Mouse (Mus musculus) left cerebral cortex, postnatal 25 days (tissue): ENCODE measurements around the gene Ccnd1. TPM values are rescaled to one million over a fixed set of nuclear protein-coding genes. Genes with fewer than 3 reads are reported as not detected.

Source experiments
- DNase-seq, 2 experiments: peaks; one replicate each; pipeline ENCODE4 v3.0.0; 2022; ENCODE audit warnings: low spot score in 2 of 2, mixed read lengths in 1 of 2
- intact Hi-C: fragments of 180-260 bp; cut with DNase I; formaldehyde crosslinking; loops from one replicate; pipeline ENCODE4 v1.15.1; 2025
- total RNA-seq, 2 experiments: library from RNA; stranded (reverse); gene quantifications; 2 replicates each; pipeline ENCODE4 v1.2.3; 2021

The Ccnd1 gene
- total RNA-seq, 2 experiments from 2014 or later, result 44.4 to 52.2 TPM

GRCm38 (mm10) chr7:144887672-144888071, 52.1 kb downstream of the Ccnd1 start:
- DNase-seq, result no peak
- intact Hi-C loops, result no loop called here

- no peak for DNase-seq
- intact Hi-C loops, result no loop called here
Observed at GRCm38 (mm10) chr7:144883106-144883505, 56.6 kb downstream of the Ccnd1 start.

Other genes with a start within 250 kb of the Ccnd1 start
- gene Ano1, start 188.0 kb downstream of the Ccnd1 start, total RNA-seq, result 1 to 10 TPM; 2.8 to 2.9 TPM
- 1 to 10 TPM in 1 of 2 experiments, under 1 TPM in 1; 0.89 to 1.1 TPM for gene Fgf3, start 101.8 kb downstream of the Ccnd1 start, total RNA-seq
- gene Fgf4, start 92.6 kb downstream of the Ccnd1 start, total RNA-seq, result not detected
- not detected for gene Fgf15, start 43.4 kb downstream of the Ccnd1 start, total RNA-seq
- 10 to 100 TPM; 24.4 to 25.3 TPM for gene LTO1, start 24.8 kb downstream of the Ccnd1 start, total RNA-seq